Mouse (Mus musculus): ENCODE measurements around the gene Sphk2.

The Sphk2 gene

DNA sequence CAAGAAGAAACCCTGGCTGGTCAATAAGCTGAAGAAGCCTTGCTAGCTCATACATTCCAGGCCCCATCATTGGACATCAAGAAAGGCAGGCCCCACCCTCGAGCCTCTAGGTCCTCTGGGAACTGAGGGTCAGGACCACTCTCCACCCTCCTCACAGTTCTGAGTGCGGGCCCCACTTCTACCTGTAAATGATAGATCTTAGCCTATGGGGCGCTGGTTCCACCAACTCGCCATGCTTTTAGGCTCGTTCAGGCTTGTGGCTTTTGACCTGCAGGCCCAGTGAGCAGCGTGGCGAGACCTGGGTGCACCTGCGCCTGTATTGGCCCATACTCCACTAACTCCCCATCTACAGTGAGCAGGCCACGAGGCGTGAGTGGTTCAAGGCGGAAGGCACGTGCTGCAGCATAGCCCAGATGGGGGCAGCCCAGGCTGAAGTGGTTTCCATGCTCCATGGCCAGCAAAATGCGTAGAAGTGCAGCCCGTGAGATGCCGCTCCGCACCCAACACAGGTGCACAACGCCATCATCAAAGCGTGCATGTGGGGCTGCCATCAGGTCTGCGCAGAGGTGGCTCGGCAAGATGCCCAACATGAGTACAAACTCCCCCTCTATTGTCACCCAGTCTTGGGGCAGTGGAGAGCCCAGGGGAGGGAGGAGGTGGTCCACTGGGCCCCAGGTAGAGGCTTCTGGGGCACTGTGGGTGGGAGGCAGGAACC, 7.2 kb downstream of the Sphk2 start:
- no peak for DNase-seq (ENCODE audit: low read depth)

DNA sequence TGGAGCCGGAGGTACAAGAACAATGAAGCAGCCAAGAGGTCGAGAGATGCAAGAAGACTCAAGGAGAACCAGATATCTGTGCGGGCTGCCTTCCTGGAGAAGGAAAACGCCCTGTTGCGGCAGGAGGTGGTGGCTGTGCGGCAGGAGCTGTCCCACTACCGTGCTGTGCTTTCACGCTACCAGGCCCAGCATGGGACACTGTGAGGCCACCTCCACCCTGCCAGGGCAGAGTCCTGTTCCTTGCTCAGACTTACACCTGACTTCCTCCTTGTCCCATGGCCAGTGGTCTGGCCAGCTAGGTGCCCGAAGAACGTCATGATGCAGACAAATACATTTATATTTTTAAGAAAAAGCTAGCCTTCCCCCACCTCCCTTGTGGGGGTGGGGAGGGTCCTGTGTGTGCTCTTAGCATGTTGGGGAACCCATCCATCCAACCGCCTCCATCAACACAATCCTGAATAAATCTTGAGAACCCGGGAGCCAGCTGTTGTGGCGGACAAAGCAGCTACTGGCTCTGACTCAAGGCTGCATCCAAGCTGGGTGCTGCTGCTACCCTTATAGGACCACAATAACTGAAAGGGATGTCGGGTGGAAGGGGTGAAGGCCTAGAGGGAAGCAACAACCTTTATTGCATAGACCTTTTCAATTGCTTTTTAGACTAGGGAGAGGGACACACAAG, 8.0 kb downstream of the Sphk2 start:
- DNase-seq (ENCODE audit: low read depth) = no peak

DNA sequence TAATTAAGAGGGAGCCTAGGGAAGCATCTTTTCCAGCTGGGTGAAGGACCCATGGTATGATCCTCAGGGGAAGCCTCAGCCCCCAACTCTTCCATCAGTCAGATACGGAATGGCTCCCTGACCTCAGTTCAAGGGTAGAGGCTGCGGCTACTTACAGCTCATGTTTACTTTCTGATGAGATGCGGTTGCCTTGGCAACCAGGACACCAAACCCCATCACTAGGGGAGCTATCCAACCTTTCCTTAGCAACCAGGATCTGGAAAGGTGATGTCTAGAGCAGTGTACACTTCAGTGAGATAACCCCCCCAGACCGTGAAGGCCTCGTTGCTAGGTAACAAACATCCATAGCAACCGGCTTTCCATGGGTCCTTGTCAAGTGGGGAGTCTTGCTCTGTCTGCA, 8.8 kb downstream of the Sphk2 start:
- no peak for DNase-seq (ENCODE audit: low read depth)

DNA sequence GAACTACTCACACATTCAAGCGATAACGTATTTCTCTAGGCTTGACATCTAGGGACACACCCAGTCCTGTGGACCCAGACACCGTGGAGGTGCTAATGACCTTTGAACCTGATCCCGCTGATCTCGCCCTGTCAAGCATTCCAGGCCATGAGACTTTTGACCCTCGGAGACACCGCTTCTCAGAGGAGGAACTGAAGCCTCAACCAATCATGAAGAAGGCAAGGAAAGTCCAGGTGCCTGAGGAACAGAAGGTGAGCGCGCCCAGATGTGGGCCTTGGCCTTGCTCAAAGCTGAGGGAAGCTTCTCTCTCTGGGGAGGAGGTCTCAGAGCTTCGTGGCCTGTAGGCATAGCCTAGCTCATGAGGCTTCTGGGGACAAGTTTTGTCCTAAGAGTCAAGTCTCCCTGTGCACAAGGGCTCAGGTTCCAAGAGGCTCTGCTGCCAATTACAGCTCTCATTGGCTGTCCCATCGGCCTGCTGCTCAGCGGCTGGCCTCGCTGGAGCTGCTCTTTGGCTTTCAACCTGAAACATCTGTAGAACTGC, 9.5 kb downstream of the Sphk2 start:
- no peak for DNase-seq (ENCODE audit: low read depth)

DNA sequence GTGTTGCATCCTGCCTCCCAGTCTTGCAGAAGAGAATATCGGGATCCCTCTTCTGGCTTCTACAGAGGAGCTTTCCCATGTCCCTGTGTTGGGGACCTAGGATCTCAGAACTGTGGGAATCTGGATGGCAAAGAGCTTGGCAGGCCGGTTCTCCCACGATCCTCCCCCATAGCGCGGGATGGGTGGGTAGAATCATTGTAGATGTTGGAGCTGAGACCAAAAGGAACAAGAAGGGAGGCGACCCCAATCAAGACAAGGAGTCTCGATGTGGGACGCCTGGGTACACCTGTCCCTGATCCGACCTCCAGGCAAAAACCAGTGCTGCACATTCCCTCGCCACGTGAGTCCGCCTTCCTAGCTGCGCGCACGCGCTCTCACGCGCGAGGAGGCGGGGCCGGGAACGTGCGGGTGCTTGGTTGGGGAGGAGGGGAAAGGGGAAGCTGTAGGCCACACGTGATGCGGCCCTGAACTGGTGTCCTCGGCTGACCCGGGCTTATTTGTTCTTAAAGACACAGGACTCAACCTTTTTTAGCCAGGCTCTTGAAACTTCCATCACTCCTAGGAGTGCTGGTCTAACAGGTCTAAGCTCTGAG, 10.3 kb downstream of the Sphk2 start:
- peak; percentile 91 for DNase-seq (ENCODE audit: low read depth)

DNA sequence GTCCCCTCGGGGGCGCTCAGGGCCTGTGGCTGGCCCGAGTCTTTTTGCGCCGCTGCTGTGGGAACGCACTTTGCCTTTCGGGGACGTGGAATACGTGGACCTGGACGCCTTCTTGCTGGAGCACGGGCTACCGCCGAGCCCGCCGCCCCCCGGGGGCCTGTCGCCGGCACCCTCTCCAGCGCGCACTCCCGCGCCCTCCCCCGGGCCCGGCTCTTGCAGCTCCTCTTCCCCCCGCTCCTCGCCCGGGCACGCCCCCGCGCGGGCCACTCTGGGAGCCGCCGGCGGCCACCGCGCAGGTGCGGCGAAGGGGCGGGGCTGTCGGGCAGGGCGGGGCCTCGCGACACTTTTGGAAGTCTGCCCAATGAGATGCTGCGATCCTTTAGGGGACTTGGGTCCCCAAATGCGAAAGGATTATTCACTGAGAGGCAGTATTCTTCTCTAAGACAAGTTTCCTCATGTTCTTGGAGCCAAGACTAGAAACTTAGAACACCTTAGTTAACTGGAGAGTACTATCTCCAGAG, 11.0 kb downstream of the Sphk2 start:
- no peak for DNase-seq (ENCODE audit: low read depth)

DNA sequence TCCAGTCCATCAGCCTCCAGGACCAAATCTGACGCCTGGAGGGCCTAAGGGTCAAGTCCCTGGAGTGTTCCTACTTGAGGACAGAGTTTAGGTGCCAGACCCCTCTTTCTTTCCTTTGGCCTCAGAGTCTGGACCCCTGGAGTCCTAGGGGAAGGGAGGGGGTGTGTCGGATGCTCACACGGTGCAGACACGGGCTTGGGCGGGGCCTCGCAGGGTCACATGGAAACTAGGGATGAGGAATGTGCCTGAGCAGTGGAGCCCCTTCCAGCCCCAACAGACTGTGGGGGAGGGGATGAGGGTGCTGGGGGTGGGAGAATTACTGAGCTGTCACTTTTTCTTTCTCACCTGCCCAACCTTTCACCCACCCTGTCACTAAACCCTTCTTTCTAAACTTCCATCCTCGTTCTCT, 11.9 kb downstream of the Sphk2 start:
- no peak for DNase-seq (ENCODE audit: low read depth)

DNA sequence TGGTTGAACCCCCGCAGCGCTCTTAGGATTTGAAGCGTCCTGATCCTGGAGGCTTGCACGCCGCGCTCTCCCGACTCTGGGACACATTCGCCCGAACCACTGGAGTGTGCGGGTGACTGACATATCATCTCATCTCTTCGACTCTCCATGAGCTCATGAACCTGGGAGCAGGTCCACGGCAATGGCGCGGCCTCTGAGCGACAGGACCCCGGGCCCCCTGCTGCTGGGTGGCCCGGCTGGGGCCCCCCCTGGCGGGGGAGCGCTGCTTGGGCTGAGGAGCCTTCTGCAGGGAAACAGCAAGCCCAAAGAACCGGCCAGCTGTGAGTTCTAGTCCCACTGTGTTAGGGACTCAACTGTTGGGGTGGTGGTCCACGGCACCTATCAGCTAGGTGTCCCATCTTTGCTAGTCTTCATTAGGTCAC, 12.3 kb downstream of the Sphk2 start:
- no peak for DNase-seq (ENCODE audit: low read depth)

DNA sequence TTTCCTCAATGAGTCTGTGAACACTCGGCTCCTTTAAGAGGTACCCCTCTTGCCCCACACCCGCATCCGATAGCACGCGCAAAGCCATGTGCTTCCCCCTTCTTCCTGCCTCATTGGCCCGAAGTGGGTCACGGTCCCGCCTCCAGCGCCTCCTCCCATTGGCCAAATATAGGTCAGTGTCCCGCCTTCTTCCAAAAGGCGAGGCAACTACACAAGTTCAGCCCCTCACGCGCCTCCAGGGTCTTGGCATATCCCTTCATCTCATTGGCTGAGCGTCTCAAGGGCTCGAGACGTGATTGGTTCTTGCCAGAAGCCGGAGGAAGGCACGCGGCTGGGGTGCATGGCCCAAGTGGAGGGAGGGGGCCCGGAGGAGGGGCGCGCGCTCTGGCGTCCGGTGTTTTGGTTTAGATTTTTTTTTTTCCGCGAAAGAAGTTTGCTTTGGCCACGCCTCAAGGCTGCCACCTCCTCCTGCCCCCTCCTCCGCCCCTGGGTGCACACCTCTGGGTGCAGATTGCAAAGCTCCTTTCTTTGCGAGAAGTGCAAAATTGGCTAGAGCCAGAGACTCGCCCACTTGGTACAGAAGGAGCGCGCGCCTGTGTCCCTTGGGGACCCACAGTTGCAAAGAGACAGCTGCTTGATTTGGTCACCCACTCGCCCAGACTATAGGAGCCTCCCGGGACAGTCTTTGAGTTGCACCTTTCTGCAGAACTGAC, 12.9 kb downstream of the Sphk2 start, which contains the start of gene Dbp:
Gene Dbp (plus strand): TSS at position 359 of the 713 bp plus-strand sequence.
- DNase-seq (ENCODE audit: low read depth) = peak; percentile 100

DNA sequence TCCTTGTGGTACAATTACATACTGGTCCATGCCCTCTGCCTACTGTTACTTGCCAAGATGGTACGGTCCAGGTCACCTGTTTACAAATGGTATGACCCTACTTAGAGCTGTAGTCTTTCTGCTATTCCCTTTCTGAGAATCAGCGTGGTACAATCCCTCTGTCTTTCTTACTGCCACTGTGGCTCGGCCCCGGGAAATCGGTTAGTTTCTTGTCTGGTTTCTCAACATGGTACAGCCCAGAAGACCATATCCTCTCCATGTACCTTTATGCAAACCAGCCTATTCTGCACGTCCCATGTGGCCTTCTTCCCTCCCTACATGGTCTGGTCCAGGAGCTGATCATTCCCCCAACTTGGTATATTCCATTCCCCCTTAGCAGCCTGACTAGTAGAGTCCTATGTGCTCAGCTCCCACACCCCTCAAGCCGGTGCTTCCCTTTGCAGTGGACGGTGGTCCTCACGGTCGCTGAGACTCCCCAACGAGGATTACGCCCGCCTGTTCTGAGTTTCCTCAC, 13.7 kb downstream of the Sphk2 start:
- no peak for DNase-seq (ENCODE audit: low read depth)

DNA sequence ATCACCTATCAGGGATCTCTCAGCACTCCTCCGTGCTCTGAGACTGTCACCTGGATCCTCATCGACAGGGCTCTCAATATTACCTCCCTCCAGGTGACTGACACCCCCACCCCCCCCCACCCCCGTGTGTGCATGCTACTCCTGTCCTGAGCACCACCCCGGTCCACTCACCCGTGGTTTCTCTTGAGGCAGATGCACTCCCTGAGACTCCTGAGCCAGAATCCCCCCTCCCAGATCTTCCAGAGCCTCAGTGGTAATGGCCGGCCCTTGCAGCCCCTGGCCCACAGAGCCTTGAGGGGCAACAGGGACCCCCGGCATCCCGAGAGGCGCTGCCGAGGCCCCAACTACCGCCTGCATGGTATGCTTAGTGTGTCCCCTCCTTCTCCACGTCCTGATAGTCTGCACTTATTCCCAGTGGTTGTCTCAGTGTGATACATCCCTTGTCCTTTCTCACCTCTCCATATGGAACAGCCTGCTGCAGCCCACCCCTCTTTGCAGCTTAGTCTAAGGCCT, 14.2 kb downstream of the Sphk2 start:
- DNase-seq (ENCODE audit: low read depth) = no peak

DNA sequence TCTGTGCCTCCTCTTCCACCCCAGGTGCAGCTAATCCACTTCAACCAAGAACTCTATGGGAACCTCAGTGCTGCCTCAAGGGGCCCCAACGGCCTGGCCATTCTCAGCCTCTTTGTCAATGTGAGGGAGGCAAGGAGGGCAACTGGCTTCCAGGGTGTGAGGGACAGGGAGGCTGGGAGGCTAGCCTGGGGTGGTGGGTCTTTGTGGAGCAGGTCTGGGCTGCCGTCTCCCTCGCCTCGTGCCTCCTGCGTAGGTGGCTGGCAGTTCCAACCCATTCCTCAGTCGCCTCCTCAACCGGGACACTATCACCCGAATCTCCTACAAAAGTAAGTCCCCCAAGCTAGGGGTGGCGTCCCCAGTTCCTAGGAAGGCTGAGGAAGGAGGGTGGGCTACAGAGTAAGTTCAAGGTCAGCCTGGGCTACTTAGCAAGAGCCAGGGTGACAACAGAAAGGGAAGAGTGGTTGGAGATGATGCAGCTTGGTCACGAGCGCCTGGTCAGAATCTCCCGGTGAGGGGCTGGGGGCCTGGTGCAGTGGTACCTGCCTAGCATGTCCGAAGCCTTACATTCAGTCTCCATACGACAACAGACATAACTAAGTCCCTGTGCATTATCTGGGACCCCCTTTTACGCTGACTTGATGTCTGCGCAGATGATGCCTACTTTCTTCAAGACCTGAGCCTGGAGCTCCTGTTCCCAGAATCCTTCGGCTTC, 14.8 kb downstream of the Sphk2 start:
- no peak for DNase-seq (ENCODE audit: low read depth)

DNA sequence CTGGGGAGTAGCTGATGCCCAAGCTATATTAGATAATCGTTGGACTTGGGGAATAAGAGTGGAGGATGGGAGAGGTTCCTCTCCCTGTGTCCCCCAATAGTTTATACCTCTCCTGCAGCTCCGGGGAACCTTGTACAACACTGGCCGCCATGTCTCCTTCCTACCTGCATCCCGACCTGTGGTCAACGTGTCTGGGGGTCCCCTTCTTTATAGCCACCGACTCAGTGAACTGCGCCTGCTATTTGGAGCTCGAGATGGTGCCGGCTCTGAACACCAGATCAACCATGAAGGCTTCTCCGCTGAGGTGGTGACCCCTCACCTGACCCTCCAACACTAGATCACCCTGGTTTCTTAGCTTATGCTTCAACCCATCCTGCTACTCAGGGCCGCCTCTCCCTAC, 15.5 kb downstream of the Sphk2 start:
- DNase-seq (ENCODE audit: low read depth) = no peak

DNA sequence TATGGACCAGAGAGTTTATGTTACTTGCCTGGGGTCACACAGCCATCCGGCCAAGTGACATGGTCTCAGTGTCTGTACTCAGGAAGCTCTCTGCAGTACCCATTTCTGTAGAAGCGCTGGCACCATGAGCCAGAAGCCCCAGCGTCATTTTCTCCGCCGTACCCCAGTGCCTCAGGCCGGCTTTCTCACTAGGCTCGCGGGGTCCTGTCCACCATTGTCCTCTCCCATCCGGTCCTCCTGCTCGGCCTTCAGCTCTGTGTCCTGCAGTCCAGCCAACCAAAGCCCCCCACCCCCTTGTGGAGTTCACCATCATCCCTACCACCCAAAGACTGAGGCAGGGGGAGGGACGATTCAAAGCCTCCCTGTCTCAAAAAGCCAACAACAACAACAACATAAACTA, 16.2 kb downstream of the Sphk2 start:
- DNase-seq (ENCODE audit: low read depth) = no peak

DNA sequence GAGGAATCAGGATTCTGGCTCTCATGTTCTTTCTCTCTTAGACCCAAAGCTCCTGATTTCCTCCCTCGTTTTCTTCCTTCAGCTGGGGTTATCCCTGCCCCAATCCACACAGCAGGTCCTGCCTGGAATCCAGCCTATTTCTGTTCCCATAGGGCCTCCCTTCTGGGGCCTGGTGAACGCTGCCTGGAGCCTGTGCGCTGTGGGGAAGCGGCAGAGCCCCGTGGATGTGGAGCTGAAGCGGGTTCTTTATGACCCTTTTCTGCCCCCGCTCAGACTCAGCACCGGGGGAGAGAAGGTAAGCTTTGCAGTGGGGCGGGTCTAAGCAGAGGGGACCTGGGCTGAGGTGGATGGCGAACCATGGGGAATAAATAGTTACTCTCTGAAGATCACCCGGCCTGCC, 16.7 kb downstream of the Sphk2 start:
- DNase-seq (ENCODE audit: low read depth) = no peak

DNA sequence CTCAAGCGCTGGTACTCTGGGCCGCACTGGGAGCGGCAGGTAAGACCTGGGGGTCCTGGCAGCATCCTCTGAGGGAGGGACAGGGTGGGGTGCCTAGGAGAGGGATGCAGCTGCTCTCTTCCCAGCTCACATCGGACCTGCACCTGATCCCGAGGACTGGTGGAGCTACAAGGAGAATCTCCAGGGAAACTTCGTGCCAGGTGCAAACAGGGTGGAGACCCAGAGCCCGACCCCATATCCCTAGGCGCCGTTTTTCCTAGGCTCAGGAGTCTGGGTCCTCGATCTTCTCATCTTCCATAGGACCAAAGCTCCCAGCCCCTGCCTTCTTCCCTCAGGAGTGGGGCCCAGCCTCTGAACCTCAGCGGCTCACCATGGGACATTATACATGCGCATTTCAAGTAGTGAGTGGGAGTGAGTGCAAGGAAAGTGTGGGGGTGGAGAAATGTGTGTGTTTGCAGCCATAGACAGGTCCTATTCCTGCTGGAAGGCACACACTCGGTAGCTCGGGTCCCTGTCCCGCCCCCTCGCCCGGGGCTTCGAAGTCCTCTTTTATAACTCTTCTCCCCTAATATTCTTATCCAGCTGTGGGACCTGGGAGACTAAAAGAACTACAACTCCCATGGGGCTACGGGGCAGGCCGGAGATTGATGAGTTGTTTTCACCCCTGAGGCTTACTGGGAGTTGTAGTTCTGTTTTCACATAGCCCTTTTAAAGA, 17.3 kb downstream of the Sphk2 start:
- no peak for DNase-seq (ENCODE audit: low read depth)

DNA sequence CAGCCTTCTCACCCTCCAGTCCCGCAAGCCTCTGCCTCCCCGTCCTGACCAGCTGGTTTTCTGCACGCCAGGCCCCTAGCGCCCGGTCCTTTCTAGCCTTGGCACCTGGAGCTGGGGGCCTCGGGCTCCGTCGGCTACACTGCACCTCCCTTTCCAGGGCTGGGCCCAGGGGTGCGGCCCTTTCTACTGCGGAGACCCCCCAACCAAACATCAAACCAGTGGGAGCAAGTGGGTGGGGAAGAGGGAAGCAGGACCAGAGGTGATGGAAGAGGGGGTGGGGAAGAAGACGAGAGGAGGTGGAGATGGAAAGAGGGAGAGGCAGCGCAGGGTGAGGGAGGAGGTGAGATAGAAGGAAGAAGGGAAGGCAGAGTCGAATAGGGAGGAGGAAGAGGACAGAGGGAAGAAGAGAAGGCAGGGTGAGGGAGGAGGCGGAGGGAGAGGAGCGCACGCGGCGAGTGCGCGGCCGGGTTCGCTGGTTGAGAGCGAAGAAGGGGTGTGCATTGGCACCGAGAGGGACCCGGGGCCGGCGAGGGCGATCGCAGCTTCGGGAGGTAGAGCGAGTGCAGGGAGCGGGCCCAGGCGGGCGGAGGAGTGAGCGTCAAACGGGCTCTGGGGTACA, 18.2 kb downstream of the Sphk2 start, which contains the start of gene Car11:
Gene Car11 (plus strand): TSS at position 321 of the 619 bp plus-strand sequence.
- DNase-seq (ENCODE audit: low read depth) = no peak

DNA sequence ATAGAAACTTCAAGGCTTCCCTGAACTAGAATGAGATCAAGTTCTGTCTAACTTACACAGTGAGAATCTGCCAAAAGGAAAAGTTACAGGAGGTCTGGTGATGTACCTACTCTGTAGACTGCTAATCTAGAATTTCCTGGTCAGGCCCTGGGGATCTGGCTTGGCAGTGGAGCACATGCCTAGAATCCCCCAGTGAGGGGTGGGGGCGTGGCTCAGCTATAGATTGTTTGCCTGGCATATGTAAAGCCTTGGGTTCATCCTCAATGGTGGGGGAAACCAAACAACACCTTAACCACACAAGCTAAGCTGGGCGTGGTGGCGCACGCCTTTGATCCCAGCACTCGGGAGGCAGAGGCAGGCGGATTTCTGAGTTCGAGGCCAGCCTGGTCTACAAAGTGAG, 19.9 kb downstream of the Sphk2 start:
- no peak for DNase-seq (ENCODE audit: low read depth)

DNA sequence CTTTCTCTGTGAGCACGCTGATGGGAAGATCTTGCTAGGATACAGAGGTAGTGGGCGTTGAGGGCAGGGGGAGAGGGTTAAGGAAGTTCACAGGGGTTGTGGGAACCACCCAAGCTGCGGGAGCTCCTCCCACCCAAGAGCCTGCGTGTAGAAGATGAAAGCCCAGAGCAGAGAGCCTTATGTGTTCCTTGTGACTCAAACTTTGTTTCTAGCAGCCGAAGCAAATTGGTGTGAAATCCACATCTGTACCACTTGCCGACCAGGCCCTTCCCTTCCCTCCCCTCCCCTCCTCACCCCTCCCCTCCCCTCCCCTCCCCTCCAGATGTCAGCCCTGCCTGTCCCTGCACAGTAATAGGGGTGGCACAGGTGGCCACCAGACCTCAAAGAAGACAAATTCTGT, 22.7 kb downstream of the Sphk2 start:
- no peak for DNase-seq (ENCODE audit: low read depth)
